Mouse (Mus musculus): ENCODE data around the gene Nfkbia.

The Nfkbia gene

DNA sequence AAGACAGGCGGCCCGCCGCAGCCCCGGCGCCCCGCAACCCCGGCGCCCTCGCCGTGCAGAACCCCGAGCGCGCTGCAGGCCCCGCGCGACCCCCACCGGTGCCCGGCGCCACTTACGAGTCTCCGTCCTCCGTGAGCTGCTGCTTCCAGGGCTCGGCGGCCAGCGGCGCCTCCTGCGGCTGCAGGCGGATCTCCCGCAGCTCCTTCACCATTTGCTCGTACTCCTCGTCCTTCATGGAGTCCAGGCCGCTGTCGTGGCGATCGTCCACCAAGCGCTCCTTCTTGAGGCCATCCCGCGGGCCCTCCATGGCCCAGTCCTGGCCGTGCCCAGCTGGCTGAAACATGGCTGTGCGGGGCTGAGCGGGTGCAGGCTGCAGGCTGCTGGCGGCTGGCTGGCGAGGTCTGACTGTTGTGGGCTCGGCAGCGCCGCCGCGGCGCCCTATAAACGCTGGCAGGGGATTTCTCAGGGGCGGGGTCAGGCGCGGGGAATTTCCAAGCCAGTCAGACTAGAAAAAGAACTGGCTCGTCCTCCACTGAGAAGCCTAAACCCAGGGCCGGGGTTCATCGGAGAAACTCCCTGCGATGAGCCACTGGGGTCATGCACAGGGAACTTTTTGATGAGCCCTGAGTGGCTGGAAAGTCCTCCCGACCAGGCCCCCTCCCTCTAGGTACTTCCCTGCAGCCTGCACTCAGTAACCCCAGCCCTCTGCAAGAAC, at the start of gene Nfkbia:
Gene Nfkbia (minus strand): TSS at position 464 of the 715 bp plus-strand sequence.
- no peak for DNase-seq (ENCODE audit: low read depth, low spot score)

DNA sequence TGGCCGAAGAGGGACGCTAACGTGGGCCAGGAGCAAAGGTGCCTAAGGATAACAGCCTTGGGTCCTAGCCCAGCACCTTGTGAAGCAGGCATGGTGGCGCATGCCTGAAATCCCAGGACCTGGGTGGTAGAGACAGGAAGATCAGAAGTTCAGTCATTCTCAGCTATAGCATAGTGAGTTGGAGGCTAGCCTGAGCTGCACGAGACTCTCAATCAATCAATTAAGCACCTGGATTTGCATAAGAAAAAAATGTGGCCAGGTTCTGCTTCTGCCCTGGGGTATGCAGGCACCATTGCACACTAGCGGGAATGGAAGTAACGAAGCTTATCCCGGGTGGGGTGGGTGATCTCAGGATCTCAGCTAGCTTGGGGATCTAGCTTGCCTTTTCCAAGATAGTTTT, 46.7 kb upstream of the Nfkbia start:
- no peak for DNase-seq (ENCODE audit: low read depth, low spot score)

DNA sequence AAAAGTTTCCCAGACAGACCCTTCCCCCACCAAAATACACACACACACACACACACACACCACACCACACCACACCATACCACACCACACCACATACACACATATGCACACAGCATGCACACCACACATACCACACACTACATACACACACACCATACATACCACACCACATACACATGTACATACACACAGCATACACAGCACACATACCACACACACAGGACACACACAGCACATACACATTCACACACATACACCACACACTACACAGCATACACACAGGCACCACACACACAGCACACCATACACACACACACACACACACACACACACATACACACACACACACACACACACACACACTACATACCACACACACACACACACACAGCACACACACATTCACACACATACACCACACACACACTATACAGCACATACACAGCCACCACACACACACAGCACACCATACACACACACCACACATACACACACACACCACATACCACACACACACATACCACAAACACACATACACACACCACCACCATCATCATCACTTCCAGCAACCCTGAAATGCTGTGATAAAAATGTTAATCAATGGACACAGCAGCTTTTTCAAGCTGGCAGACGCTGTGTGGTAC, 46.0 kb upstream of the Nfkbia start:
- DNase-seq (ENCODE audit: low read depth, low spot score), result no peak

DNA sequence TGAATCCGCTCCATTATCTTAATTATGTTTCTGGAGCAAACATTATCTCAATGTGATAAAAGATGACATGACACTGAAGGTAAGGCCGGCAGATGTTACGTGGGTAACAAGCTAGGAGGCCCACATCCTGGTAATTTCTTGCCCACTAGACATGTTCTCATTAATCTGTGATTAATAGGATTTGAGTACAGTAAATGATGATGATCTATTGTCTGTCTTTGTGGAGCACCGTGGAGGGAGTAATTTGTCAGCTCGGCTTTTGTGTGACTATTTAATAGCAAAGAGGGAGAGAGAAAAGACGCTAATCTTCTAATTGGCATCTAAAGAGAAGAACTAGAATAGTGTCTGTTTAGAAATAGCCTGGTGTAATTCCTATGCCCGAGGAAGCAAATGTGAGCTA, 45.3 kb upstream of the Nfkbia start:
- DNase-seq (ENCODE audit: low read depth, low spot score), result no peak

DNA sequence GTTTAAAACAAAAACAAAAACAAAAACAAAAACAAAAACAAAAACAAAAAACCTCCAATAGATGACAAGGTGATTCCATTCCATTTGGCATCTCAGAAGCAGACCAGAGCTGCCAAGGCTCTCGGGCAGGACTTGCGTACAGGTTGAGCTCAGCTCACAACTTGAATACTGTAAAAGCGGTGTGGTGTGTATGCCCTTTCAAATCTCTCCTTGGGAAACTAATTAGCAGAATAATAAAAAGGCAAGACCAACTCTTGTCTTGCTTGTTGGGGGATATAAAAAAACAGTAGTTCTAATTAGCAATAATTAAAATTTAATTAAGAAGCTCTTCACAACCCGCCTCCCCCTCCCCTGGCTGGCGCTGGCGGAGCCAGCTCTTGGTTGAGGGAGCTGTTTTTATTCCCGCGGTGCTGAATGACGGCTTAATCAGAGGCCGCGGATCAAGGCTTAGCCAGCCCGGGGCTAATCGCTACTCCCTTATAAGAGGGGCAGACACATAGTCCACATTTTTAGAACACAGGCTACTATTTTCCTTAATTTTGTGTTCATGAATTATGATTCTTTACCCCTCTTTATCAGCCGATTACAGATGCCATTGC, 44.2 kb upstream of the Nfkbia start:
- no peak for DNase-seq (ENCODE audit: low read depth, low spot score)

DNA sequence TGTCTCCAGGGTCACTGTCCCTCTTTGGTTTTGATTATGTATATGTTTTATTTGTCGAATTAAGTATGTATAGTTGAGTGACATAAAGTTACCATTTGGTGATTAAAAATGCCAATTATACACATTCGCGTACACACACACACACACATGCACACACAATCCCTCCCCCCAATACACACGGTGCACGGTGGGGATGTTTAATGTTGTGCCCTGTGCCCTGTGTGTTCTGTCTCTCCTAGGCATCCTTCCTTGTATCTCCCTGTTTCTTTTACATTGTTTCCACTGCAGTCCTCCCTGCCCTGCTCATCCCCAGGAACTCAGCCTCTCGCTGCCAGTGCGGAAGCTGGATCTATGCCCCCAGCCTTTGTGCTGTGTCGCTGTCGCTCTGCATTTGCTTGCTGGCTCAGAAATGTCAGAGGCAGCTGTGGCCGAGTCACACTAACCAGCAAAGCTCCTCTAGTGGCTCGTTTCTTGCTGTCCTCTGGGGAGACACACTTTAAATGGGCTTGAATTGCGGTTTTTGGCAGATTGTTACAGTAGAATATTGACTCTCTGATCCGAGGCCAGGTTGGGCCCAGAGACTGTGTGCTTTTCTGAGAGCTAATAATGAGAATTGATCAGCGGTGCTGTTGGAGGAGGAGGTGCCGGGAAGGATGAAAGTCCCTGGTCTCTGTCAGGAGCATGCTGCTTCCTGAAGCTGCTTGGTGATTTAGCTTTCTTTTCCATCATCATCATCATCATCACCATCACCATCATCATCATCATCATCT, 34.7 kb upstream of the Nfkbia start:
- no peak for DNase-seq (ENCODE audit: low read depth, low spot score)

DNA sequence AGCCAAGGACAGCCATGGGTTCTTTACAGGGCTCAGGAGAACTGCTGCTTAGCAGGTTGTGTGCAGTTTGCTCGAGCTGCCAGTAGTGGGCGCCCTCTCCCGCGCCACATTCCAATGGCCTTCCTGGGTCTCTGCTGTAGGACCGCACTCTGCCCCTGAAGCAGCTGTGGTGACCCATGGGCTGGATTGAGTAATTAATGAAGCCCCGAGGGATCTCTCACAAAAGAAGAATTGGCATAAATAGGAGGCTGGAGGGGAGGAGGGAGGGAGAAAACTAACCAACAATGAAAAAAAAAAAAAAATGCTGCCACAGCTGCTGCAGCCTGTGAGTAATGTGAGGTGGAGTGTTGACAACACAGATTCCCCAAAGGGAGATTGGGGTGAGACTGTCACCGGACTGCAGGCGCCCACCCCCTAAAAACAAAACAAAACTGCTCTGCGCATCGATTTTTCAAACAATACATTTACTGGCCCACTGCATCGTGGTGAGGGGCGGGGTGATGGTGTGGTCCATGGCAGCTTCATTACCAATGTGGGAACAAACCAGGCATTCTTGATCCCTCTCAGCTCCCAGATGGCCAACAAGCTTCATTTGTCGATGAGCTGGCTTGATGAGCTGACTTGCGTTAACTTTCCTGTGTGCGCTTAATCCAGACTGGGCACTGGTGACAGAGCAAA, 25.8 kb upstream of the Nfkbia start:
- DNase-seq (ENCODE audit: low read depth, low spot score), result no peak

DNA sequence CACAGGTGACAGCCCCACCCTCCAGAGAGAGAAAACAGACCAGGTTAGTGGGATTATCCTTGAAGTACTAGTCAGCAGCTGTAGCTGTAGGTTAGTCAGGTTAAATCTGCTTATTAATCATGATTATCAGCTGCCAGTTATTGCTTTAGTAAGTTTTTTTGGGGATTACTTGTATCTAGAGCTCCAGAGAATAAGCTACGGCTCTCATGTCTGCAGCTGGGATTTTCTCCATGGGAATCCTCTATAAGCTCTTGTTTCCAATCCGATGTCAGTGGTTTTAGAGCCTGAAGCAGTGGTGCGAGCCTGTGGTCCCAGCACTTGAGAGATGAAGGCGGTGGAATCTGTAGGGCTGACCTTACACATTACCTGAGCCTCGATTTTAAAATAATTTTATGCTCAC, 16.4 kb upstream of the Nfkbia start:
- DNase-seq (ENCODE audit: low read depth, low spot score), result no peak

DNA sequence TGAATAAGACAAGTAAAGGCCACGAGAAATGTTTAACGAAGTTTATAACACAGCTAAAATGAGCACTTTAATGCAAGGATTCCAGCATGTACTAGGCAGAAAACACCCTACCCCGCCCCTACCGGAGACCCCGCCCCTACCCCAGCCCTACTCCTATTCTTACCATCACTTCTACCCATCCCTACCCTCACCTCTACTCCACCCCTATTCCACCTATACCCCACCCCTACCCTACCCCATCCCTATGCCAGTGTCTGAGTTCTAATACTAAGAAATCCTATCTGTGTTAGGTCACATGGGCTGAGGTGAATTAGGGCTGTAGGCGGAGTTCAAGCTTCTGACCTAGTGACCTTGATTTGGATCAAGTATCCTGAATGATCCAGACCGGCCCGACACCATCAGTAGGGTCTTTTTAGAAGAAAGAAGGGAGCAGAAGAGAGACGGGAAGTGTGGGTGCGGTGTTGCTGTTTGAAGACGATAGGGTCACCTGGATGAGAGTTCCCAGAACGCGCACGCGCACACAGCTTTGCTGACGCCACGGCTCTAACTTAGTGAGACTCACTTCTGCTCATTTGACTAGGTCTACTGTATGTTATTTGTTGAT, 15.0 kb upstream of the Nfkbia start:
- no peak for DNase-seq (ENCODE audit: low read depth, low spot score)

DNA sequence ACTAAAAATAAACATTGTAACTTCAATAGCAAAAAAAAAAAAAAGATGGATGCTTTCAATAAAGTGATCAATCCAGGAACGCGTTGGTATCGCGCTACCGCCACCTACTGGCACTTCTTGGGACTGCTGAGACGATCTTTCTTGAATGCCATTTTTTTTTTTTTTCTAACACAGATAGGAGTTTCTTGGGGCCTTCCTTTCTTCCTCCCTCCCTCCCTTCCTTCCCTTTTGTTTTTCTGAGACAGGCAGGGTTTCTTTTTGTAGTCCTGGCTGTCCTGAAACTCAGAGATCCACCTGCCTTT, 13.5 kb upstream of the Nfkbia start:
- no peak for DNase-seq (ENCODE audit: low read depth, low spot score)

DNA sequence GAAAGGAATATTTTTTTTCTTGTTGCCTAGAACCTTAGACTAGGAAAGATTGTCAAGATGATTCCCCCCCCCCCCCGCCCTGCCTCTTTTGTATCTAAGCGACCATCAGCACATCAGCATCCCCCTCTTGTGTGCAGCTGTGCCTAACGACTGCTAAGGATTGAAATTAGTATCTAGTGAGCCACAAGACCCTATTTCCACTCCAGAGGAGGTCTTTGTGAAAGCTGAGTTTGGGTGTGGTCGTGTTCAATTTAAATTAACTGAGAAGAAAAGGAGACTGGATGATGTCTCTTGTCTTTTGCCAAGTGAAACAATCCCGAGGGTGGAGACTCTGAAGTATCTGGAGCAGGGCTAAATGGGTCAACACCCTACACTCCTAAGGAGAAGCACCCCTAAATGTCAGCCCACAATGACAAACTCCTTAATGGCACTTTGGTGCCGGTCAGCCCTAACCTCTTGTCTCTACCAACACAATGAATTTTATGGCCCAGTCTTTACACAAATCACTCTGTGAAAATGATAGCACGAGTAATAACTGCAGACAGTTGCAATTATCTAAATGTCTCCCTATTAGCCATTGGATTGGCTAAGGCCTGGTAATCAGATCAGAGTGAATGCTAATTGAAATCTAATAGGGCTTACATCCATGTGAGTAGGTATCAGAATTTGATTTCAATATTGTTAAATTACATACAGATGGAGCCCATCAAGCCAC, 13.0 kb upstream of the Nfkbia start:
- DNase-seq (ENCODE audit: low read depth, low spot score), result no peak

DNA sequence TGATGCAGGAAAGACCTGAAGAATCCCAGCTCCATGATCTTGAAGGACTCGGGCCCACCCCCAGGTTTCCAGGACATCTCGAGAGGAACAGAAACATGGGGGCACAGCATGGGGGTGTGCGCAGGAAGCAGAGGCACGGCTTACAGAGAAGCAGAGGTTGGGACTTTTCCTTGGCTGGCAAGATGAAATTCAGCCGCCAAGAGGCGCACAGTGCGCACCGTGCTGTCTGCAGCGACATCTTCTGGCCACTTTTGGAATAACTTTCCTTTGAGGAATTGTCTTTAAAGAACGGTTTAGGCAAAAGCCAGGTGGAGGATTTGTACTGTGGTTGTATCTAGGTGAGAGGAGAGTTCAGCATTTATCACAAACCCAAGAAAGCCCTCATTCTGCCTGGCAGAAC, 6.6 kb upstream of the Nfkbia start:
- no peak for DNase-seq (ENCODE audit: low read depth, low spot score)

DNA sequence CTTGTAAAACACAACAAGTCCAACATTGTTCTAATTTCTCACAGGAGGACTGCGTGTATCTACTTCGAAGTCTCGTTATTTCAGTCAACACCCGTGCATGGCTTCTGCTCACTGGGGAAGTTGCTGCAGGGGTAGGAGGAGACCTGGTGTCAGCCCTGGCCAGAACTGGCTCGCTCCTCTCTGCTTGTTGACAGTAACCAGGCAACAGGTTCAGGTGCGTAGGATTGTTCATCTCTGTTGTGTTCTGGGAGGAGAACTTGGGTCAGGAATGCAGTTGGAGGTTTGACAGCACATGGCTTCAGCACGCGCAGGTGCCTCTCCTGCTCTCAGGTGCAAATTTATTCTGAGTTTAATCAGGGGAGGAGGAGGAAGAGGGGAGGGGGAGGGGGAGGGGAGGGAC, 5.3 kb upstream of the Nfkbia start:
- no peak for DNase-seq (ENCODE audit: low read depth, low spot score)

DNA sequence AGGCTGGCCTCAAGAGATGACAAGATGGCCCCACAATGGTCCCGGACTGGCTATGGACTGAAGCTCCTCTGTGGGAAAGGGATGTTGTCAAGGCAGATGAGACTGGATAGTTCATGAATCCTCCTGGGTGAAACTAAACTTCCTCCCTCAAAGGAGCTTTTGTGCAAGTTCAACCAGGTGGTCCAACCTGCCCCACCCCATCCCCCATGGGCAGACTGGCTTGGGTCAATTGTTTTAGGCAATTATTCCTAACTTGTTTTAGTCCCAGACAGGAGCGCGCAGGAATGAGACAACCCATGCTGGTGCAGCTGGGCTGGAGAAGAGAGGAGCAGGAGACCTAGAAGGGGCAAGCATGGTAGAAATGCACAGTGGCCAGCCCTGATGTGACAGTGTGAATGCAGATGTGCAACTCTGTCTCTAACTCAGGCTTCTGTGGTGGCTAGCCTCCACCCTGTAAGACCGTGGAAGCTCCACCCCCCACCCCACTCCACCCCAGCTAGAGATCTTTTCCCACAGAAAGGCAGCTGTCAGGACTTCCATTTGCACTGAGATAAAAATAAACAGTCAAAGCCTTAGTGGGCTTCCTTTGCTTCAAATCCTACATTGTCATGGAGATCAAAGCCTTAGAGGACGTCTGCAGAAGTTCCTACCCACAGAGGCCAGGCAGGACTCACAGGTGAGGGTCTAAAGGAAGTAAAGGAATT, 3.6 kb upstream of the Nfkbia start:
- no peak for DNase-seq (ENCODE audit: low read depth, low spot score)

DNA sequence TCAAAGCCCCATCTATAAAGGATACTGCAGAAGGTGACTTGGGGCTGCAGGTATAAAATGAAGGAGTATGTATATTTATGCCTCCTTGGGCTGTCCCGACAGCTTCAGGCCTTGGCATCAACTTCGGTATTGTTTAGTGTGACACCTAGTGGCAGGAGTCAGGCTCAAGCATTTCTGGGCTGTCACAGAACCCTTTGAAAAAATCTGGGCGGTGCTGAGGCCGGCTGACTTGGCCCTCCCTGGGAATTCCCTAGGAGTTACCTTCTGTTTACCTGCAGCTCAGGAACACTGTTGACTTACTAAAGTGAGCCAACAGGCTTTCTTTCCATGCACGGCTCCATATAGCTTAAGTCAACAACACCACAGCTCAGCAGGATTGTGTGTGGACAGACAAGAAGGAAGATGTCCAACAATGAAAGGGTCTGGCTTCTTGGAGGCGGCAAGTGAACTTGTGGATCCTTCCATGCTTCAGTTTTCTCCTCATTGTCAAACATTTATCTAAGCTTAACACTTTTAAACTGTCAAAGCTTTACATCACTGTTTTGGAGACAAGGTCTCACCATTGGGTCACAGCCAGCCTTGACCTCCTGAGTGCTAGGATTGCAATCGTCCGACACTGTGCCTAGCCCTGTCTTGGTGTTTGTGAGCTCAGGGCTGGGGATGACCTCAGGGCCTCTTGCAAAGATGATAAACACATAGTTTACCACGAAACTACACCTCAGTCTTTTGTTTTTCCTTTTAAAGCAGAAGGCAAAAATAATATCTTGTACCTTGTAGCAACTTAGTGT, 2.9 kb upstream of the Nfkbia start:
- no peak for DNase-seq (ENCODE audit: low read depth, low spot score)

DNA sequence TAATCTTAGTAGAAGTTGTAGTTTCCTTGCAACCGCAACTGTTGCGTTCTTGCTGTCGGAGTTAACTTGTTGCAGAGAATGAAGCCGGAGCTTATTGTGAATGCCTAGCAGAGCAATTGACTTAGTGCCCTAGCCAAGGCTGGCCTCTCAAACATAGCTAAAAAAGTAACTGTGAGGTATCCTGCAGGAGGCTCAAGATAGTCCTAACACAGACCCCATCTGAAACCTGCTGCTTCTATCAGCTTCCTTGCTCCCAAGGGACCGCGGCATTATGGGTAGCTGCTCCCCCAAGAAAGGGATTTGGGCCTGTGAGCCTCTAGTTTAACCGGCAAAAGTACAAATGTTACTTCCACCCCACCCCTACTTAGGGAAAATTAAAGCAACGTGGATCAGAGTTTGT, 934 bp upstream of the Nfkbia start:
- DNase-seq (ENCODE audit: low read depth, low spot score), result no peak

DNA sequence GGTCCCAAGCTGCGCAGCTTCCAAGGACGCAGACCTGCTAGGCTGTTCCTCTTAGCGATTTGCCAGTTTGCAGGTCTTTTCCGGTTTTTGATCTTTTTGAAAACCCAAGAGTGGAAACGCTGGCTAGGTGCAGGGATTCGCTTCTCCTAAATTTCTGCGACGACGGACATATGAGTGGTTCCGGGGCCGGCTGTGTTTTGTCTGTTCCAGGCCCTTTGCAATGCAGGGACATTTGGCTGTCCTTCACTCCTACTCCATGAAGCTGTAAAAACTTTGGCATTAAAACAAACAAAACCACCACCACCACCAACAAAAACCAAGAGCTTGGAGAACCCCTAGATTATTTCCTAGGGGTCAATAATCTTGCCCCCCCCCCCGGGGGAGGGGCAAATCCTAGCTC, 494 bp upstream of the Nfkbia start:
- no peak for DNase-seq (ENCODE audit: low read depth, low spot score)

DNA sequence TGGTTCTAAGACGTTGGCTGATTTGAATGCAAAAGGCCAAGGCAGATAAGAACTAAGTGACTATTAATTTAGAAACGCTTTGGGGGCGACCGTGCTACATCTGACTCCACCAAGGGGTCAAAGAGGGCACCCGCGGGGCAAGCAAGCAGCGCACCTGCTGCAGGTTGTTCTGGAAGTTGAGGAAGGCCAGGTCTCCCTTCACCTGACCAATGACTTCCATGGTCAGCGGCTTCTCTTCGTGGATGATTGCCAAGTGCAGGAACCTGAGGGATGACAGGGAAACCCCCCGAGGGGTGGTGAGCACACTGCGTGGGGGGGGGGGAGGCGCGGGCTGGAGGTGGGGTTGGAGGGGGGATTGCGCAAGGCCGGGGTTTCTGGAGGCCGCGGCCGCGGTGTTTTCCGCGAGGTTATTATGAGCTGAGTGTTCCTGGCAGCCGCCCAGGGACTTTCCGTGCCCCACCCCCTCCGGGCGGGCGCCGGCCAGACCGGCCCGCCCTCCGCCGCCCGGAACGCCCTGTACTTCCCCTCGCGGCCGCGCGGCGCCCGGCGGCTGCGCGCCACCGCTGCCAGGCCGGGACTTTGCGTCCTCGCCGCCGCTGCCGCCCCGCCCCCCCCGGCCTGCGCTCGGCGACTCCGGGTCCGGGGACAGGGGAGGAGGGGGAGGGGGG, 797 bp downstream of the Nfkbia start:
- no peak for DNase-seq (ENCODE audit: low read depth, low spot score)
